Mouse (Mus musculus): Measurements from ENCODE around the gene Myl9. TPM values are rescaled to one million over a fixed set of nuclear protein-coding genes. Genes with fewer than 3 reads are reported as not detected.

Myl9 gene
- total RNA-seq, 2 experiments from 2014 or later: 14.3 to 18.6 TPM

DNA sequence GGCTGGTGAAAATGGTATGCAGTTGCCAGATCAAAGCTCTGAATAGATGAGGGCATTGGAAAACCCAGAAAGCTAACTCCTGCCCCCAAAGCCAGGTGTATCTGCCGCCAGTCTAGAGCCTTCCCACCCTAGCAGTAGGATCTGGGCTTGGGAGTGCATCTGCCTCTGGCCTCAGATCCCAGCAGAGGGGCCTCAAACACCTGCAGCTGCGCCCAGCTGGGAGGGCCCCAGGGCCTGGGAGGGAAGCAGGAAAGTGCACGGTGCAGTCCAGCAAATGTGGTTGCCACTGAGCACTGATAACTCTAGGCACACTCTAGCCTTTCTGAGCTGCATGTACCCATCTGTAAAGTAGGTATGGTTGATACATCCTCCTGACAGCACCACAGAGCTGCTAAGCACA lies 32.0 kb upstream of the Myl9 start:
- TF ChIP-seq CTCF (conservative IDR thresholded peaks at IDR 0.05): no peak
- no peak for DNase-seq (ENCODE audit: low spot score in 2 of 2)
- Histone ChIP-seq H3K27ac (no peak overlapping the region; the same call in 1 of the 2 replicates), H3K4me3 (no peak overlapping the region)

DNA sequence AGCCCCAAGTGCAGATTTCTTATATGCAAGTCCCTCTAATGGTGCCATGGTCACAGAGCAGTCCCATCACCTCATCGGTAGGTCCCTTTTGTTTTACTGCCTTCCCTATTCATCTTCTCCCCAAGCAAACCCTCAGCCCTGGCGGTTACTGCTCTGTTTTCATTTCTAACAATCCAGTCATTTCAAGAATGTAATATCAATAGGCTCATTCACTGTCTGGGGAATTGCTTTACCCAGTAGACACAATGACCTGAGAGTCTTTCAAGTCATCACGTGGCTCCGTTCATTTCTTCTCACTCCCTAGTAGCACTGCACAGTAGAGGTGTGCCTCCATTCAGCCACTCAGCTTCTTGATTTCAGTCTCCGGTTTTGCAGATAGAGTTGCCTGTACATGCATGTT lies 30.8 kb upstream of the Myl9 start:
- H3K27ac ChIP-seq: no peak overlapping the region
- H3K4me3 ChIP-seq: no peak overlapping the region
- no peak for TF ChIP-seq CTCF (conservative IDR thresholded peaks at IDR 0.05)
- no peak for DNase-seq (ENCODE audit: low spot score in 2 of 2)

DNA sequence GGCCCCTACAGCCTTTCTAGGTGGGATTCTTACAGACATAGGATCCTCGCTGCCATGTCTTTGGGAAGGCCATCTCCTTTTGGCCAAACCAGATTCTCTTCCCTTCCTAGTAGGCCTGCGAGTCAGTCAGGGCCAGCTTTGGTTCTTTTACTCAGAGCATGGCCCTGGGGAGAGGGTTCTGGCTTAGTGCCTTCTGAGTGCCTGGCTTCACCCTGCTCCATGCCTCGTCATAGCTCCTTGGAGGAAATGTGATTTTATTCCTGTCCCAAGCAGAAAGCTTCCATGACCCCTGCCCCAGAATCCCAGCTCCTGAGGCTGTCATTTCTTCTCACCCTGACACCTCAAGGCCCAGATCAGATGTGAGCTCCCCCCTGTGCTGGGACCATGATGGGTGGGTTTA lies 27.9 kb upstream of the Myl9 start:
- Histone ChIP-seq H3K4me3 (no peak overlapping the region), H3K27ac (no peak overlapping the region)
- no peak for DNase-seq (ENCODE audit: low spot score in 2 of 2)
- TF ChIP-seq CTCF (conservative IDR thresholded peaks at IDR 0.05): no peak

DNA sequence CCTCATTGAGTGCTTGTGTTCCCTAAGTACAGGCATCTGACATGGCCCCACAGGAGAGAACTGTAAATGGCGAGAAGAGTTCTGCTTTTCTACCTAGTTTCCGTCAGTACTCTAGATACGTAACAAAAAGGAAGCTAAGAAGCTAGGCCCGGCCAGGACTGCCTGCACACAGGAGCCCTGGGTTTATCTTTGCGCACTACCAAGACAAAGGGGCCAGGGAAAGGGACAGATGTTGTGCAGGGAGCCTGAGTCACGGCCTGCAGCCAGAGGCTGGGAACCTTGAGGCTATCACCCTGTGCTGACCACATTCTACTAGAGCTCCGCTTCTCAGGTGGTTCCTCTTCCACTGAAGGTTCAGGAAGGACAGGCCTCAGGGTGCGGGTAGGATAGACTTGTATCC lies 25.5 kb upstream of the Myl9 start:
- no peak for DNase-seq (ENCODE audit: low spot score in 2 of 2)
- H3K27ac ChIP-seq: no peak overlapping the region
- no peak for TF ChIP-seq CTCF (conservative IDR thresholded peaks at IDR 0.05)
- H3K4me3 ChIP-seq: no peak overlapping the region

DNA sequence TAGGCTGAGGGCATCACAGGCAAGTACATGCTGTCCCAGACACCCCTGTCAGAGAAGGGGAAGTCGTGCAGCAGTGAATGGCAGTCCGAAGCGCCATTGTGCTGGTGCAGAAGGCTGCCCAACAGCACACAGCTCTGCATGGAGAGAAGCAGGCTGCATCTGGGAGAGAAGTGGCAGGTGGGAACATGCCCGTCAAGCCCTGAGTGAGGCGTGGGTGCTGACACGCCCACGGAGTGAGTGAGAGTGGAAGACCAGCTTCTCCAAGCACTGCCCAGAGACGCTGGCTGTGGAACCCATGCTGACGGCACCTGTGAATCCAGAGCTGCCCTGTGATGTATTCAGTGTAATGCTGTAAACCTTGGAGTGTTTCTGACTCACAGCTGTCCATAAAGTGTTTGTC lies 18.3 kb upstream of the Myl9 start:
- peak overlapping the region; percentile 48; the same call in 1 of the 2 replicates for H3K27ac ChIP-seq
- H3K4me3 ChIP-seq: no peak overlapping the region
- DNase-seq (ENCODE audit: low spot score in 2 of 2): no peak
- no peak for TF ChIP-seq CTCF (conservative IDR thresholded peaks at IDR 0.05)

DNA sequence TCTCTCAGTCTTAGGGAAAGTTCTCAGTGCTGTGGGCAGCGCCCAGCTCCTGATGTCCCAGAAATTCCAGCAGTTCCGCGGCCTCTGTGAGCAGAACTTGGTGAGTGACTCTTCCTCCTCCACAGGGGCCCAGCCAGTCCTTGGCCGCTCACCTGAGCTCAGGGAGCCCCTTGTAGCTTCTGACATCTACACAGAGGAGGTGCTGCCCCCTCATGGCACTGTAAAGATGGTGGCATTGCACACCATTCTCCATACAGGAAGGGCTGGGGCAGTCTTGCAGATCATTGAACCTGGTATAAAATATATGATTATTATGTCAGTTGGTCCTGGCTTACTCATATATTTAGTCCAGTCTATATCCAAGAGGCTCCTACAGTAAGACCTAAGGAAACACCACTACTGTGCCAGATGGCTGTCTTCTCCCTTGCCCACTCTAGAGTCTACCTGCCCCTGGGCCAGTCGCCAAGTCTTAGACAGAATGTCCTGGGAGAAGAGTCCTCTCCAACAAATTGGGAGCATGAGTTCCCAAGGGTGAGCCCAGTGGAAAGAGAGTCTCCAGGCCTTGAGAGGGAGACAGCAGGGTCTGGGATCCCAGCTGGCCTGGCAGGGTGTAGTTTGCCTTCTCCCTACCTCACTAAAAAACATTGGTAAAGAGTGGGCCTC lies 14.2 kb upstream of the Myl9 start:
- peak; percentile 67 for TF ChIP-seq CTCF (conservative IDR thresholded peaks at IDR 0.05)
- Histone ChIP-seq H3K4me3 (no peak overlapping the region), H3K27ac (no peak overlapping the region; the same call in 1 of the 2 replicates)
- DNase-seq (ENCODE audit: low spot score in 2 of 2): no peak

DNA sequence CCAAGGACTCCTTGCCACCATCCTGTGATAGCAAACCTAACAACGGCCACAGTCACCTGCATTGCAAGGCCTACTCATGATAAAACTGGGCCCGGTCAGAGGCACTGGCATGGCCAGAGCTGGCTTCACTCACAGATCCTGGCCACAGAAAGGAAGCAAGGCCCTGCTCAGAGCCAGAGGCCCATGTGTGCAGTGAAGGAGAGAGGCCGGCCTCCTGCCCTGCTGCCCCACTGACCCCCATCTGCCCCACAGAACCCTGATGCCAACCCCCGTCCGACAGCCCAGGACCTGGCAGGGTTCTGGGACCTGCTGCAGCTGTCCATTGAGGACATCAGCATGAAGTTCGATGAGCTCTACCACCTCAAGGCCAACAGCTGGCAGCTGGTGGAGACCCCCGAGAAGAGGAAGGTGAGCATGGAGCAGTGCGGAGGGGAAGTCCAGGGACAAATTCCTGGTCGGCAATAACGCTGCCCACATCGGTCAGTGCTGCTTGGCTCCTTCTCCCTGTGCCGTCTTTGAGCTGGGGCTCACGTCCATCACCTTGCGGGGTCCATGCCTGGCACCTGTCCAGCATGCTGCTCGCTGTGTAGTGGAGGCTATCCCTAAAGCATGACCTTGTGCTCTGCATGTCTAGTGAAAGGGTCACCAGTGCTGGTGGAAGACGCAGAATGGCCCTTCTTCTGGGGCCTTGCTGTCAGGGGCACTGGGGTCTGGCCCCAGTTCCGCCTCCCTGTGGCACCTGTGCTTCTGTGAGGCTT lies 13.5 kb upstream of the Myl9 start:
- DNase-seq (ENCODE audit: low spot score in 2 of 2): no peak
- TF ChIP-seq CTCF (conservative IDR thresholded peaks at IDR 0.05): no peak
- no peak overlapping the region for H3K4me3 ChIP-seq
- peak overlapping the region; percentile 69 for H3K27ac ChIP-seq

DNA sequence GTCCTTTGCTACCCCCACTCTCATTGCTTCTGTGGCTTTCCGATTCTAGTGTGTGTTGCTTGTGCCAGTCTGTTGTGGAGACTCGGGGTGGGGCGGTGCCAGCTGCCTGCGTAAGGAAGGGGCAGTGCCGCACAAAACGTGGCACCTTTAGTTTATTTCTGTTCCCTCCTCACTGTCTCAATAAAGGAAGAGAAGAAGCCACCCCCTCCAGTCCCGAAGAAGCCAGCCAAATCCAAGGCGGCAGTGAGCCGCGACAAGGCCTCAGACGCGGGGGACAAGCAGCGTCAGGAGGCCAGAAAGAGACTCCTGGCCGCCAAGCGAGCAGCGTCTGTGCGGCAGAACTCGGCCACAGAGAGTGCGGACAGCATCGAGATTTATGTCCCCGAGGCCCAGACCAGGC lies 12.7 kb upstream of the Myl9 start:
- no peak overlapping the region for H3K4me3 ChIP-seq
- no peak for TF ChIP-seq CTCF (conservative IDR thresholded peaks at IDR 0.05)
- DNase-seq (ENCODE audit: low spot score in 2 of 2): no peak
- H3K27ac ChIP-seq: peak overlapping the region; percentile 69

DNA sequence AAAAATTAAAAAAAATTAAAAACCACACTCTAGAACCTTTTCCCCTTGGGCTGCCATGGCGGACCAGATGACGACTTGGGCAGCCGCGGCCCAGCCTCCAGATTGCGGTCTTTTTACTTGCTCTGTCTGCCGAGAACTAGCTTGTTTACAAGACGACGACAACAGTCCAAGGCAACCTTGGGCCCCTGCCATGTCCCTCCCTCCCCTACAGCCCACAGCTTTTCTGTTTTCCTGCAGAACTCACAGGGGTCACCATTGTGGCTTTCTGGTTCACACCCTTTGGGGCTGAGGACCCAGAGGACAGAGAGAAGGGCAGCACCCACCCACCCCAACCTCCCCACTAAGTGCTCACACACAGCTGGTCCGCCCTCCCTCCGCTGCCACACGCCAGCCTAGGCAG lies 12.1 kb upstream of the Myl9 start:
- peak overlapping the region; percentile 69 for H3K27ac ChIP-seq
- no peak overlapping the region for H3K4me3 ChIP-seq
- DNase-seq (ENCODE audit: low spot score in 2 of 2): no peak
- no peak for TF ChIP-seq CTCF (conservative IDR thresholded peaks at IDR 0.05)

DNA sequence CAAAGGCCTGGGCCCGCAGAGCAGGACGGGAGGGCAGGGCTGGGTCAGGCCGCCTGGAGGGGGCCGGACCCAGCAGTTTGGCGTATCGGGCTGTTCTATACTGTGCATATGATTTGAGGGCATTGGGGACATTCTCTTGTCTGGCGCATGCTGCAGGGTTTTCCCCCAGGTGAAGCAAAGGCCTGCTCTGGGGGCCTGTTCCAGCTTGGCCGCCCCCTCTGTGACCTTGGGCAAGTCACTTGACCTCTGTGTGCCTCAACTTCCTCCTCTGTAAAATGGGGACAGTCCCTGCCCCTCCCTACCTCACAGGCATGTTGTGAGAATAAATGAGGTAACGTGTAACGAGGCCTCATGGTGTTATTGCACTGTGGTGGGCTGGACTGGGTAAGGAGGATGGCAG lies 11.2 kb upstream of the Myl9 start:
- no peak overlapping the region for H3K4me3 ChIP-seq
- TF ChIP-seq CTCF (conservative IDR thresholded peaks at IDR 0.05): no peak
- no peak overlapping the region for H3K27ac ChIP-seq
- DNase-seq (ENCODE audit: low spot score in 2 of 2): no peak

DNA sequence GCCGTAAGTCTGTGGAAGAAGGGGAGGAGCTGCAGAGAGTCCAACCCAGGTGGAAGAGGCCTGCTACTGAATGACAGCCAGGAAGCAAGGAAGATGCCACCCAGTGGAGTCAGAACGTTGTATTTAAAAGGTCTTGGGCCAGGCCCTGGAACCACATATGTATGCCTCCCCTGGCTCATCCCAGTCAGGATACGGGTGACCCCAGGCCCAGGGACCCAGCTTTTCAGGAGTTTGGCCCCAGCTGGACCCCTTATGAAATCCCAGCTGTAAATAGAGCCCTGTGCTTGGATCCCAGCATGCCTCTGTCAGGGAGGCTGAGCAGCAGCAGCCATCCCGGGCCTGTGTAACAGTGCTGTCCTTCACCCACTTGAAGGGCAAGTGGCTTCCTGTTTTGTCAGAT lies 10.5 kb upstream of the Myl9 start:
- no peak for TF ChIP-seq CTCF (conservative IDR thresholded peaks at IDR 0.05)
- Histone ChIP-seq H3K27ac (no peak overlapping the region), H3K4me3 (no peak overlapping the region)
- DNase-seq (ENCODE audit: low spot score in 2 of 2): no peak

DNA sequence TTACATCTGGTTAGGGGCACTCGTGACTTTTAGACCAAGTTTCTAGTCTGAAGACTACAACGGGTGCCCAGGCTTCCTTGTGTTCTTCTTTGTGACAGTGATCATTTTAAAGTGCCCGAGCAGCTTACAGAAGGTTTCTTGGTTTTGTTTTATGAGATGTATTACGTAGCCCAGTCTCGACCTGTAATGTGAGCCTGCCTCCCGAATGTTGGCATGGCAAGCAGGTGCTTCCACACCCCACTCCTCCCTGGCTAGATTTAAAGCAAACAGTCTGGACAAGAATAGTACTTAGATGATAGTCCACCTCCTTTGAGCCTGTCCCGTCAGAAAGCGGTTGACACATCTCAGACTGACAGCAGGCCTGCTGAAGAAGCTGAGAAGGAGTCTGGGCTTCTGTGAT lies 9.6 kb upstream of the Myl9 start:
- Histone ChIP-seq H3K27ac (no peak overlapping the region), H3K4me3 (no peak overlapping the region)
- no peak for DNase-seq (ENCODE audit: low spot score in 2 of 2)
- no peak for TF ChIP-seq CTCF (conservative IDR thresholded peaks at IDR 0.05)

DNA sequence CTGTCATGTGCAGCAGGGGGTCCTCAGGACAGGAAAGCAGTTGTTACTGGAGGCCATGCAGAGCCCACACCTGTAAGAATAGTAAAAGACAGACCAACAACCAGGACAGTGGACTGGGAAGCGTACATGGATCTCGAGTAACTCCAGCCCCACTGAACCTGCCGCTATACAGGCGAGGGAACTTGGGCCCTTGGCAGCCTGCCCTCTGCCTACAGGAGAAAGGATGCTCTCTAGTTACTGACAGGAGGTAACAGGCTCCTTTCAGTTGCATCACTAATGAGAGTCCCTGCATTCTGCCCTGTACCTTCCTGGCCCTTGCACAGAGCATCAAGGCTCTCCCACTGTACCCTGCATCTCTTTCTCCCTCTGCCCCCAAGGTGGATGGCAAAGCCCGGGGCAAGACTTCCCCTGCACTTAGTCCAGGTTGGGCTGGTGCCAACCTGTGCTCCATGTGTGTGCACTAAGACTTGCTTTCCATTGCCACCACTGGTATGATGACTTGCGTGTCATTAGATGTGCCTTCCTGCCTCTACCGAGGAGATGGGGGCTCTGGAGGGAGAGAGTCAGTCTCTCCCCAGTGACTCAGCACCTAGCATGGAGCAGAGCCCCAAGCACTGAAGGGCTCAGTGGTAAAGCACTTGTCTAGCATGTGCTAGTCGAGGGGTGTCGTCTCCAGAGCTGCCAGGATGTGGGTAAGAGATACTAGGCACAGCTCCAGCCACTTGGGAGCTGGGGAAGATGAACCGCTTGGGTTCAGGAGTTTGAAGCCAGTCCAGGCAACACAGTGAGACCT lies 8.8 kb upstream of the Myl9 start:
- TF ChIP-seq CTCF (conservative IDR thresholded peaks at IDR 0.05): no peak
- no peak for DNase-seq (ENCODE audit: low spot score in 2 of 2)
- Histone ChIP-seq H3K4me3 (no peak overlapping the region), H3K27ac (peak overlapping the region; percentile 57; the same call in 1 of the 2 replicates)
